Mouse (Mus musculus) forebrain, embryonic 13.5 days (tissue): ENCODE data around the gene Cfap161. TPM values are rescaled to one million over a fixed set of nuclear protein-coding genes. Genes with fewer than 3 reads are reported as not detected.

ENCODE experiments used
- ATAC-seq: fragments of 200-750 bp; cut with Nextera tagmentation; 2 replicates; pipeline ENCODE4 v1.8.0; 2017
- H3K27ac ChIP-seq: fragments of 300-500 bp; sonication (generic); 2 replicates; pipeline ENCODE4 v1.5.1; 2015; ENCODE audit warnings: inconsistent platforms, mild to moderate bottlenecking, moderate library complexity
- H3K27me3 ChIP-seq: fragments of 300-500 bp; sonication (generic); 2 replicates; pipeline ENCODE4 v1.6.1; 2015; ENCODE audit warnings: mild to moderate bottlenecking, inconsistent platforms
- H3K36me3 ChIP-seq: fragments of 300-500 bp; sonication (generic); 2 replicates; pipeline ENCODE4 v1.6.1; 2015; ENCODE audit warnings: mild to moderate bottlenecking, inconsistent platforms; ENCODE audit not compliant: poor library complexity, severe bottlenecking
- H3K4me1 ChIP-seq: fragments of 300-500 bp; sonication (generic); 2 replicates; pipeline ENCODE4 v1.6.1; 2015; ENCODE audit warnings: inconsistent platforms
- H3K4me2 ChIP-seq: fragments of 300-500 bp; sonication (generic); 2 replicates; pipeline ENCODE4 v1.6.1; 2015; ENCODE audit warnings: inconsistent platforms, mild to moderate bottlenecking, moderate library complexity
- H3K4me3 ChIP-seq: fragments of 300-500 bp; sonication (generic); 2 replicates; pipeline ENCODE4 v1.5.1; 2015; ENCODE audit warnings: mild to moderate bottlenecking, inconsistent platforms
- H3K9ac ChIP-seq: fragments of 300-500 bp; sonication (generic); 2 replicates; pipeline ENCODE4 v1.6.1; 2015; ENCODE audit warnings: mild to moderate bottlenecking, inconsistent platforms
- H3K9me3 ChIP-seq: fragments of 300-500 bp; sonication (generic); replicated peaks from 2 replicates; pipeline ENCODE4 v1.6.1; 2016; ENCODE audit warnings: inconsistent platforms
- WGBS: fragments of 180-500 bp; shearing (Covaris S2); methylation state at CpG from one replicate; pipeline ENCODE4 v1.1.7; 2015; 5-methylcytosine and 5-hydroxymethylcytosine counted together
- polyA plus RNA-seq: library from polyadenylated mRNA; unstranded; fragments of >200 nt; fragmentation: Nextera tagmentation; extraction: Ambion mirVana; gene quantifications from 2 replicates; pipeline ENCODE4 v1.2.1, GENCODE M21; 2015

The Cfap161 gene
- polyA plus RNA-seq, 1 experiment from 2014 or later = 0.45 TPM

DNA sequence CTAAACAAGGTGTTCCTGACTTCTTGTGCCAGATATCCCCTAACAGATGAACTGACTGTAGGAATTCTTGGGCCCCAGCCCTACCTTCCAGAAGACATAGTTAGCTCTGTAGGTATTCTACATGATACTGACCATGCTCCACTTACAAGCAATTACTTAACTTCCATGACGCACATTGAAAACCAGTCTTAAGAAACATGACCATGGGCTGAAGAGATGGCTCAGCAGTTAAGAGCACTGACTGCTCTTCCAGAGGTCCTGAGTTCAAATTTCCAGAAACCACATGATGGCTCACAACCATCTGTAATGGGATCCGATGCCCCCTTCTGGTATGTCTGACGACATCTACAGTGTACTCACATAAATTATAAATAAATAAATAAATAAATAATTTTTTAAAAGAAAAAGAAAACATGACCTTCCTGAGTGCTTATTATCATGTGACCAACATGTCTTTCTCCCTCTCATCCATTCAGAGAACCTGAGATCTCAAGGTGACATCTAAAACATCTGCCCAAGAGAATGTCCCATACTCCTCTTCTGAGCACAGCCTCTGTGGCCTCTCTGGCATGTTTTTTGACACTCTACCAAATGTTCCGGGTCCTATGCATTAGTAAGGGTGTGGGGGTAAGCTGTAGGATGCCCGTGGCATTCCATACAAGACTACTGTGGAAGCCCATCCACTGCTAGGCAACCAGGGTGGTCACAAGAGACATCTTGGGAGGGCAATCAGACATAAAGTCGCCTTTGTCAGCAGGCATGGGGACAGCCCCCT, 58.2 kb downstream of the Cfap161 start:
- ATAC-seq = no peak

DNA sequence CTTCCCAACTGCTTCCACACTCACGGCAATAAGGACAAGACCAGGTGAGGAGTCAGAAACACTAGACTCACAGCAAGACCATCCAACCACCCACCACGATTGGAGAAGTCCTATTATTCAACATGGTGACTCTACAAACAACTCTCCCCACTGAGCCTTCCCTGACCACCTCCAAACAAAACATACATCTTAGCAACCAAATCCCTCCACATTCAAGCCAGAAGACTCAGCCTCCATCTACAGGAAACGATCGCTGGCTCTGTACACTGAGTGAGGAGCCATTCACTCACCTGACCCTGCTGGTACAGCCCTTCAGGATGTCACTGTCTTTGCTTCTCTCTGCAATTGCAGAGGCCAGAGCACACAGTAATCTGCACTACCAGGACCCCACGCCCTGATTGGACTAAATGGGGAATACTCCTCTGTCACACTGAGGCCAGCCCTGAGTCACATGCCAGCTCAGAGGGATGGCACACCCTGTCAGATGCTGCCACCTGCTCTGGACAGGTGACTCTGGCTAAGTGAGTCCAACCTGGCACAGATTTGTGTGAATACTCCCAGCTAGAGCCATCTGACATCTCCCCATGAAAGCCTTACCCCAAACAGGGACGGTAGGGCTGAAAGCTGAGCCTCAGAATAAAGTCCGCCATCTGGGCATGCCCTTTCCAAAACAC, 59.4 kb downstream of the Cfap161 start:
- no peaks in the 10 kb centered on the region for H3K9me3 ChIP-seq
- ATAC-seq = no peak
- H3K36me3 ChIP-seq = no peaks in the 10 kb centered on the region
- 86% methylated on average over 7 of the region's 7 CpGs for WGBS
- no peaks in the 10 kb centered on the region for H3K27me3 ChIP-seq
- no peak overlapping the region for H3K4me3 ChIP-seq
- no peak overlapping the region for H3K9ac ChIP-seq
- no peak overlapping the region for H3K27ac ChIP-seq
- H3K4me1 ChIP-seq = no peaks in the 10 kb centered on the region
- no peak overlapping the region for H3K4me2 ChIP-seq

More for the DNA sequence above, 58.2 kb downstream of the Cfap161 start:
- Histone ChIP-seq H3K4me2 (no peak overlapping the region), H3K27me3 (no peaks in the 10 kb centered on the region), H3K4me3 (no peak overlapping the region), H3K9me3 (no peaks in the 10 kb centered on the region), H3K36me3 (no peaks in the 10 kb centered on the region), H3K9ac (no peak overlapping the region), H3K27ac (no peak overlapping the region), H3K4me1 (no peaks in the 10 kb centered on the region)
- WGBS = 87% methylated on average over 6 of the region's 6 CpGs

- no peaks in the 10 kb centered on the region for H3K4me1 ChIP-seq
- no peak overlapping the region for H3K4me3 ChIP-seq
- H3K9me3 ChIP-seq = no peaks in the 10 kb centered on the region
- no peak for ATAC-seq
- no peak overlapping the region for H3K9ac ChIP-seq
- 66% methylated on average over 6 of the region's 6 CpGs for WGBS
- H3K36me3 ChIP-seq = no peaks in the 10 kb centered on the region
- H3K27me3 ChIP-seq = no peaks in the 10 kb centered on the region
- H3K27ac ChIP-seq = no peak overlapping the region
- H3K4me2 ChIP-seq = no peak overlapping the region
These were observed 60.0 kb downstream of the Cfap161 start for GRCm38 (mm10) chr7:83734671-83735082.

DNA sequence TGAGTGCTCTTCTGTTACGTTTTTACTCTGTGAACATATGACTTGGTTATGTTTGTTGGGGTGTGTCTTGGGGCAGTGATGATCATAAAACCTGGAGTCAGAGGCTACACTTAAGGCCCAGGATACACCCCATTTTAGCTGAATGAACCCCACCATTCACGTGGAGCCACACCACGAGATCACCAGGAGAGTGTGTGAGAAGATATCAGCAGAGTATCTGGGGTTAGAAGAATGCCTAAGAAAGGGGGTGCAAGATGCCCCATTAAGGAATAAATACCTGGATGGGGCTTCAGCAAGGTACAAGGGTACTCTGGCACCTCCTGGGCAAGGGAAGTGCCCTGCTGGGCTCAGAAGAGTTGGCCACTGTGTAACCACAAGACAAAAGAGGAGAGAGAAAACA, 60.4 kb downstream of the Cfap161 start:
- Histone ChIP-seq H3K36me3 (no peaks in the 10 kb centered on the region), H3K9me3 (no peaks in the 10 kb centered on the region), H3K4me2 (no peak overlapping the region), H3K27ac (no peak overlapping the region), H3K27me3 (no peaks in the 10 kb centered on the region), H3K4me1 (no peaks in the 10 kb centered on the region), H3K9ac (no peak overlapping the region), H3K4me3 (no peak overlapping the region)
- 88% methylated on average over 3 of the region's 3 CpGs for WGBS
- no peak for ATAC-seq

DNA sequence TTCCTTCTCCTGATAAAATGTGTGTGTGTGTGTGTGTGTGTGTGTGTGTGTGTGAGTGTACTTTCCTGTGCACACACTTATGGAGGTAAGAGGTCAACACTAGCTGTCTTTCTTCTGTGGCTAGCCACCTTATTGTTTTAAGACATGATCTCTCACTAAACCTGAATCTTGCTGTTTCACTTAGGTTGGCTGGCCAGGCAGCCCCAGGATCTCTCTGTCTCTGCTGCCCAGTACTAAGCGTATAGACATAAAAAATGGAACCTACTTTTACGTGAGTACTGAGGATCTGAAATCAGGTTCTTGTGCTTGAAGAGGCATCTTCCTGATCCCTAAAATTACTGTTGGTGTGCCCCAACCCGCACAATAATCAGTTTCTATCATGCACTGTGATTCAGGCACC, 61.9 kb downstream of the Cfap161 start:
- H3K4me2 ChIP-seq = no peak overlapping the region
- 90% methylated on average over 3 of the region's 3 CpGs for WGBS
- no peak for ATAC-seq
- no peaks in the 10 kb centered on the region for H3K27me3 ChIP-seq
- H3K4me3 ChIP-seq = no peak overlapping the region
- H3K27ac ChIP-seq = no peak overlapping the region
- no peaks in the 10 kb centered on the region for H3K9me3 ChIP-seq
- no peaks in the 10 kb centered on the region for H3K36me3 ChIP-seq
- no peaks in the 10 kb centered on the region for H3K4me1 ChIP-seq
- no peak overlapping the region for H3K9ac ChIP-seq

DNA sequence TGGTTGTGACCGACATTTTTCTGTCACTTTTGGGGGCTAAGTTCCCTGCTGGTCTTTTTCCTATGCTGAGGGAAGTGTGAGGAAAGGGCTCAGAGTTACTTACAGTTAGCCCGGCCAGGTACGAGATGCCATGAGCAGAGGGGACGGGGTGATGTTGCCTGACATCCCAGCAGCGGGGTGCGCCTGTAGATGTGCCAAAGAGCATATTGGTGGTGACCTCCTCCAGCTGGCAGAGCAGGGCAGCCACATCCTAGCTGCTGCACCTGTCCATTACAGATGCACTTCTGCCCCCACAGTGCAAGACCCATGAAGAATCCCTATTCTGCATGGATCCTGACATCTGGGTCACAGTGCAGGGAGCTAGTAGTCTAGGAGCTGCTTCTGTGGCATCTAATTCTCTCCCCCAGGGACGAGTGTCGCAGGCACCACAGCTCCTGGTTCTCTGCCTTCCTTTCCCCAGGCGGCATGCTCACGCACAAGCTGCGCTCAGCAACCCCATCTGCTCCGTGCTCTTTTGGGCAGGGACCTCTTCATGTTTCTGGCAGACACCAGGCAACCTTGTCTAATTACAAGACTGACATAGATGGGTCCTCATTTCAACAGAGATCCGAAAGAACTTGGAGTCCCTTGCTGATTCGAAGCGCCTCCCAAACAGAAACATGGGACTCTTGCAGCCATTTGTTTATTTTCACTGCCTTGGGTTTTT, 62.6 kb downstream of the Cfap161 start:
- 85% methylated on average over 15 of the region's 15 CpGs for WGBS

GRCm38 (mm10) chr7:83731297-83731696, 63.4 kb downstream of the Cfap161 start:
- H3K36me3 ChIP-seq = no peaks in the 10 kb centered on the region
- H3K9ac ChIP-seq = no peak overlapping the region
- H3K4me2 ChIP-seq = no peak overlapping the region
- H3K27me3 ChIP-seq = no peaks in the 10 kb centered on the region
- no peak overlapping the region for H3K27ac ChIP-seq
- no peaks in the 10 kb centered on the region for H3K4me1 ChIP-seq
- no peak for ATAC-seq
- no peaks in the 10 kb centered on the region for H3K9me3 ChIP-seq
- 85% methylated on average over 6 of the region's 6 CpGs for WGBS
- H3K4me3 ChIP-seq = no peak overlapping the region

More for the DNA sequence above, 62.6 kb downstream of the Cfap161 start:
- no peak overlapping the region for H3K27ac ChIP-seq
- no peak overlapping the region for H3K4me3 ChIP-seq
- no peak overlapping the region for H3K4me2 ChIP-seq
- no peaks in the 10 kb centered on the region for H3K27me3 ChIP-seq
- ATAC-seq = peak; percentile 33; the same call in 1 of the 2 replicates
- no peaks in the 10 kb centered on the region for H3K4me1 ChIP-seq
- H3K36me3 ChIP-seq = no peaks in the 10 kb centered on the region
- no peak overlapping the region for H3K9ac ChIP-seq
- H3K9me3 ChIP-seq = no peaks in the 10 kb centered on the region

GRCm38 (mm10) chr7:83726936-83727632, 67.6 kb downstream of the Cfap161 start:
- H3K27me3 ChIP-seq = no peaks in the 10 kb centered on the region
- H3K4me3 ChIP-seq = no peak overlapping the region
- 85% methylated on average over 5 of the region's 5 CpGs for WGBS
- H3K4me1 ChIP-seq = no peaks in the 10 kb centered on the region
- H3K4me2 ChIP-seq = no peak overlapping the region
- no peak overlapping the region for H3K27ac ChIP-seq
- H3K36me3 ChIP-seq = no peaks in the 10 kb centered on the region
- ATAC-seq = no peak
- no peaks in the 10 kb centered on the region for H3K9me3 ChIP-seq
- no peak overlapping the region for H3K9ac ChIP-seq

- no peak overlapping the region for H3K27ac ChIP-seq
- no peaks in the 10 kb centered on the region for H3K4me1 ChIP-seq
- no peaks in the 10 kb centered on the region for H3K36me3 ChIP-seq
- H3K4me2 ChIP-seq = no peak overlapping the region
- H3K9me3 ChIP-seq = no peaks in the 10 kb centered on the region
- ATAC-seq = no peak
- no peak overlapping the region for H3K4me3 ChIP-seq
- H3K27me3 ChIP-seq = no peaks in the 10 kb centered on the region
- H3K9ac ChIP-seq = no peak overlapping the region
These were observed 68.9 kb downstream of the Cfap161 start for GRCm38 (mm10) chr7:83725801-83726200.

DNA sequence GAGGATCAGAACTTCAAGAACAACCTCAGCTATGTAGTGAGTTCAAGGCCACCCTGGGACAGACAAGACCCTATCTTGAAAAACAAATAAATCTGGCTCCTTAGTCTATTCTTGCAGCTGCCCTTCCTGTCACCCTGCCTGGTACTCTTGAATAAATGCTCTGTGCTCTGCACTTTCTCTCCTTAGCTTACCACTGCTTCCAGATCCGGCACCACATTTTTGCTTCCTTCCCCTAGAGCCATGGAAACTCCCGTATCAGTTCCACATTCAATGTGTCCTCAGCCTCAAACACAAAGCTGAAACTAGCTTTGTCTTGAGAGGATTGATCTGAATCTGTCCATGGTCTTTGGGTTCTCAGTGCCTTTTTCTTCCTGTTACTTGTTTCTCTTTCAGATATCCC, 70.1 kb downstream of the Cfap161 start:
- Histone ChIP-seq H3K36me3 (no peaks in the 10 kb centered on the region), H3K27ac (no peak overlapping the region), H3K4me3 (no peak overlapping the region), H3K27me3 (no peaks in the 10 kb centered on the region), H3K9me3 (no peaks in the 10 kb centered on the region), H3K4me1 (no peaks in the 10 kb centered on the region), H3K4me2 (no peak overlapping the region), H3K9ac (no peak overlapping the region)
- no peak for ATAC-seq
- 72% methylated on average over 2 of the region's 2 CpGs for WGBS
